In the genomic region with DNA sequence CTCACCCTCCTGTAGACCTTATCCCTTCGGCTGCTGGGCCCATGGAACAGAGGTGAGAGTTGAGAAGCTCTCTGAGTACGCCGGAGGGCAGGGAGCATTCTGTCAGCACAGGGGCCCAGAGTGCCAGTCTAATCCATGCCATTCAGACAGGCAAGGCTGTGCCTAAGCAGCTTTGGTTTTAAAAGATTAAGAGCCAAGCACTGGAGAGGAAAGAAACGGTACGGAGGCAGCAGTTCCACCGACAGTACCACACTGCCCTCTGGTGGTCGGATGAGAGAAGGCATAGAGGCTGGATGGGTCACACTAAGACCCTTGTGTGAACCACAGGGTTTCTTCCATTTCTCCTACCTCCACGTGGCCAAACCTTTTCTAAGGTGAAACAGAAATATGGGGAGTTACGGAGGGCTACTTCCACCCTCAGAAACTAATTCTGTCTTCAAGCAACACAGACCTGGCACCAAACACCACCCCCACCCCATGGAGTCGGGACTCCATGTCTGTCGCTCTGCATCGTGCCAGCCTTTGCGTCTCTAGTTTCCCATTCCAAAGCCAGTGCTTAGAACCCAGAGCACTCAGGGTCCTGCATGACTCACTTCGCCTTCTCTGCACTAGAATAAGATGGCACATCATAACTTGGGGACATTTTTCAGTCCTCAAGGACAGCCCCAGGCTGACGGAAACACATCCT, we compare ENCODE assay signal across 8 mouse cellular contexts.
DNase-seq lines count a peak whose midpoint lies in the region; ATAC-seq and TF ChIP-seq lines count a peak whose summit lies in the region.

No protein-coding gene starts in this region.

- H3K4me3 ChIP-seq in heart, embryonic 12.5 days: no peak overlapping the region
- no peak overlapping the region for H3K4me3 ChIP-seq in kidney, embryonic 16.5 days (ENCODE audit: low read length)
- H3K4me3 ChIP-seq in limb, embryonic 15.5 days: no peak overlapping the region
- no peak overlapping the region for H3K4me3 ChIP-seq in neural tube, embryonic 12.5 days
- H3K4me3 ChIP-seq in stomach, postnatal 0 days (ENCODE audit: low read depth, low read length): no peak overlapping the region

- no peaks in the 10 kb centered on the region for H3K9me3 ChIP-seq in heart, embryonic 12.5 days (replicated peaks)
- no peaks in the 10 kb centered on the region for H3K9me3 ChIP-seq in kidney, embryonic 16.5 days (ENCODE audit: low read length)
- H3K9me3 ChIP-seq in limb, embryonic 15.5 days: no peaks in the 10 kb centered on the region
- no peaks in the 10 kb centered on the region for H3K9me3 ChIP-seq in neural tube, embryonic 12.5 days
- H3K9me3 ChIP-seq in stomach, postnatal 0 days (ENCODE audit: control insufficient read depth, low read length): no peaks in the 10 kb centered on the region

- 37% methylated on average over 15 of the region's 15 CpGs for WGBS in heart, embryonic 12.5 days
- WGBS in kidney, embryonic 16.5 days: 42% methylated on average over 15 of the region's 15 CpGs
- 39% methylated on average over 15 of the region's 15 CpGs for WGBS in limb, embryonic 15.5 days
- 45% methylated on average over 15 of the region's 15 CpGs for WGBS in neural tube, embryonic 12.5 days
- 36% methylated on average over 15 of the region's 15 CpGs for WGBS in stomach, postnatal 0 days

- peaks cover 12% of the 10 kb centered on the region for H3K4me1 ChIP-seq in heart, embryonic 12.5 days (replicated peaks)
- H3K4me1 ChIP-seq in kidney, embryonic 16.5 days (ENCODE audit: insufficient read depth, low read length): peaks cover 29% of the 10 kb centered on the region
- peaks cover 25% of the 10 kb centered on the region for H3K4me1 ChIP-seq in limb, embryonic 15.5 days
- peaks cover 18% of the 10 kb centered on the region for H3K4me1 ChIP-seq in neural tube, embryonic 12.5 days
- H3K4me1 ChIP-seq in stomach, postnatal 0 days (replicated peaks; ENCODE audit: control insufficient read depth, insufficient read depth): no peaks in the 10 kb centered on the region

- H3K9ac ChIP-seq in heart, embryonic 12.5 days: peak overlapping the region; percentile 40; the same call in 1 of the 2 replicates
- H3K9ac ChIP-seq in kidney, embryonic 16.5 days (replicated peaks; ENCODE audit: low read length): 0 out of 2 replicates have a peak overlapping the region, but pooled peaks have one; percentile 11
- no peak overlapping the region for H3K9ac ChIP-seq in limb, embryonic 15.5 days
- no peak overlapping the region for H3K9ac ChIP-seq in neural tube, embryonic 12.5 days
- no peak overlapping the region for H3K9ac ChIP-seq in stomach, postnatal 0 days (ENCODE audit: low read length)

- no peaks in the 10 kb centered on the region for H3K36me3 ChIP-seq in heart, embryonic 12.5 days
- H3K36me3 ChIP-seq in kidney, embryonic 16.5 days (ENCODE audit: insufficient read depth, low read length): no peaks in the 10 kb centered on the region
- H3K36me3 ChIP-seq in limb, embryonic 15.5 days: no peaks in the 10 kb centered on the region
- no peaks in the 10 kb centered on the region for H3K36me3 ChIP-seq in neural tube, embryonic 12.5 days
- no peaks in the 10 kb centered on the region for H3K36me3 ChIP-seq in stomach, postnatal 0 days (ENCODE audit: control insufficient read depth, insufficient read depth, low read length)

- peak overlapping the region; percentile 57 for H3K4me2 ChIP-seq in heart, embryonic 12.5 days
- H3K4me2 ChIP-seq in kidney, embryonic 16.5 days (replicated peaks; ENCODE audit: low read depth, low read length): no peak overlapping the region
- no peak overlapping the region for H3K4me2 ChIP-seq in limb, embryonic 15.5 days
- H3K4me2 ChIP-seq in neural tube, embryonic 12.5 days (replicated peaks): no peak overlapping the region; the same call in 1 of the 2 replicates
- peak overlapping the region; percentile 29; the same call in 1 of the 2 replicates for H3K4me2 ChIP-seq in stomach, postnatal 0 days (replicated peaks; ENCODE audit: low read depth)

- peak; percentile 99 for TF ChIP-seq CTCF in stomach, postnatal 0 days (IDR thresholded peaks at IDR 0.05; ENCODE audit: low read depth)

- peak; percentile 37 for ATAC-seq in CD4-positive, CD25-positive, alpha-beta regulatory T cell, adult 4 months
- peak; percentile 39; the same call in 1 of the 2 replicates for ATAC-seq in erythroid progenitor cell, adult 5-6 weeks (replicated peaks; ENCODE audit: low FRiP score, poor library complexity, severe bottlenecking)
- peak; percentile 37; the same call in 1 of the 2 replicates for ATAC-seq in heart, embryonic 12.5 days (ENCODE audit: insufficient number of reproducible peaks, low FRiP score)
- ATAC-seq in kidney, embryonic 16.5 days (ENCODE audit: low FRiP score, low TSS enrichment): peak; percentile 77; the same call in 1 of the 2 replicates
- ATAC-seq in limb, embryonic 15.5 days (ENCODE audit: insufficient number of reproducible peaks, low FRiP score, low TSS enrichment, low read depth): peak; percentile 12; the same call in 1 of the 2 replicates
- peak; percentile 76 for ATAC-seq in neural tube, embryonic 12.5 days (ENCODE audit: low FRiP score, low read depth)
- ATAC-seq in stomach, postnatal 0 days (ENCODE audit: low FRiP score, low TSS enrichment): peak; percentile 62

- H3K27ac ChIP-seq in heart, embryonic 12.5 days (ENCODE audit: poor library complexity, severe bottlenecking): no peak overlapping the region
- H3K27ac ChIP-seq in kidney, embryonic 16.5 days (ENCODE audit: low read length): no peak overlapping the region
- H3K27ac ChIP-seq in limb, embryonic 15.5 days: no peak overlapping the region
- H3K27ac ChIP-seq in neural tube, embryonic 12.5 days: no peak overlapping the region
- no peak overlapping the region for H3K27ac ChIP-seq in stomach, postnatal 0 days (replicated peaks)

- peak; percentile 69 for DNase-seq in brain, embryonic 18.5 days (ENCODE audit: low read depth, low spot score)
- DNase-seq in stomach, postnatal 0 days (ENCODE audit: low spot score): peak; percentile 86

- no peak for TF ChIP-seq EP300 in stomach, postnatal 0 days (optimal IDR thresholded peaks at IDR 0.05)

- 0 out of 2 replicates have a peak, but pooled peaks cover 8% of the 10 kb centered on the region for H3K27me3 ChIP-seq in heart, embryonic 12.5 days (replicated peaks)
- H3K27me3 ChIP-seq in kidney, embryonic 16.5 days (ENCODE audit: insufficient read depth, low read length): no peaks in the 10 kb centered on the region
- H3K27me3 ChIP-seq in limb, embryonic 15.5 days: 0 out of 2 replicates have a peak, but pooled peaks cover 2% of the 10 kb centered on the region
- no peaks in the 10 kb centered on the region for H3K27me3 ChIP-seq in neural tube, embryonic 12.5 days (replicated peaks)
- no peaks in the 10 kb centered on the region for H3K27me3 ChIP-seq in stomach, postnatal 0 days (ENCODE audit: control insufficient read depth, insufficient read depth, low read length)

Comparison
In these comparisons a context has a peak if more than half of its experiments do, and no peak if none do; other contexts are left out.
1. ATAC-seq: peak in every context shown above with its lines; median percentile 77 in kidney, embryonic 16.5 days; 76 in neural tube, embryonic 12.5 days; 62 in stomach, postnatal 0 days; 39 in erythroid progenitor cell, adult 5-6 weeks; 37 in CD4-positive, CD25-positive, alpha-beta regulatory T cell, adult 4 months; 37 in heart, embryonic 12.5 days; 12 in limb, embryonic 15.5 days.
2. H3K4me2 ChIP-seq: peak in heart, embryonic 12.5 days (single experiment) and stomach, postnatal 0 days (single experiment); none in kidney, embryonic 16.5 days (single experiment), limb, embryonic 15.5 days (single experiment) and neural tube, embryonic 12.5 days (single experiment).
3. H3K9ac ChIP-seq: peak in heart, embryonic 12.5 days (single experiment) and kidney, embryonic 16.5 days (single experiment); none in limb, embryonic 15.5 days (single experiment), neural tube, embryonic 12.5 days (single experiment) and stomach, postnatal 0 days (single experiment).